Mouse (Mus musculus) hematopoietic stem cell, adult 5-6 weeks (primary cell): ENCODE measurements around the gene Lrrc63. TPM values are rescaled to one million over a fixed set of nuclear protein-coding genes. Genes with fewer than 3 reads are reported as not detected.
A peak's percentile ranks its signal among the peaks of the same experiment; 100 is the strongest.

ENCODE experiments used
- ATAC-seq, 2 experiments: fragments of 125-278 bp in 1 of 2; replicated peaks in 1 of 2; 2 replicates each; pipeline ENCODE4 v1.8.0; 2016 to 2017; ENCODE audit warnings: inconsistent platforms in 2 of 2, mild to moderate bottlenecking in 2 of 2, moderate number of reproducible peaks in 2 of 2, low read depth in 1 of 2, moderate TSS enrichment in 1 of 2; ENCODE audit not compliant: low FRiP score in 2 of 2, poor library complexity in 2 of 2, severe bottlenecking in 2 of 2, insufficient read depth in 1 of 2, low TSS enrichment in 1 of 2
- total RNA-seq: library from RNA; stranded (forward); fragments of 172-1452, 232-1000 nt; gene quantifications from 2 replicates; pipeline ENCODE4 v1.2.3, GENCODE M21; 2017

Gene Lrrc63
- total RNA-seq, 1 experiment from 2014 or later = not detected

DNA sequence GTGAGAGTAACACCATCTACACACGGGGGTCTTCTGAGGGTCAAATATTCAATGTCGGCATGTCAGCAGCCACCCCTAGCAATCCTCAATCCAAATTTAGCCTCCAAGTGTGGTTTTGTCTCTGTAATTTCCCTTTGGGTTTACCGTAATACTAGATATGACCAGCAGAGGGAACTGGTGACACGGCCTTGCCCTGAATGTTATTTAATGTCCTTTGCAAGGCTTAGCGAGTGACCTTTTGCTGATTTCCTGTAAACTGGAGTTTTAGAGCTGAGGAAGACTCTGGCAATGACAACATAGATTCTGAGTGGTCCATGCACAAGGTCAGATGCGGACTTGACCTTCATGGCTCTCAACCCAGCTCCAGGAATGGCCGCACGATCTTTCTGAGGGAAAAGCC is 70.1 kb downstream of the Lrrc63 start:
- peak; percentile 37 to 54; a peak in 1 of 4 replicates for ATAC-seq

DNA sequence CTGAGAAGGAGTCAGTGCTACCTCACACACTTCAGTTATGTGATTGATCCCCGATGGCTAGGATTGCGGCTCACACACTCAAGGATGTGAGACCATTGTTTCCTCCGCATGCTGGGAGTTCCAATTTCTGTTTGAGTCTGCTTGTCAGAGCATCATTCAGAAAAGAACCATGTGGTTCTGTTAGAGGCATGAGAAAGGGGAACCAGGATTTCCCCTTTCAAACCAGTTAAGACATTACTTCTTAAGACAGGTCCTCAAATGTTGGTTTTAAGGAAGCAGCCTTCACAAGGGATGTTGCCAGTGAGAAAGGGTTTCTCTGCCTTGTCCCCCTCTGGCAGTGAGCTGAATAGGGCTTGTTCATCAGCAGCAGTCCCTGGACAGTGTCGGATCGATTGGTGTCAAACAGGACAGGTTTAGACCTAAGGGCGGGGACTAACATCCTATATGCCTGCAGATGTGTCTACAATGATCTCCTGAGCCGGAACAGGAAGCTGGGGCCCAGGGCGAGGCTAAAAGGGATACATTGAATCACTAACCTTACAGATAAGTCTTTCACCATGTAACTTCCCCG is 73.7 kb downstream of the Lrrc63 start:
- ATAC-seq = peak; percentile 72 to 75

DNA sequence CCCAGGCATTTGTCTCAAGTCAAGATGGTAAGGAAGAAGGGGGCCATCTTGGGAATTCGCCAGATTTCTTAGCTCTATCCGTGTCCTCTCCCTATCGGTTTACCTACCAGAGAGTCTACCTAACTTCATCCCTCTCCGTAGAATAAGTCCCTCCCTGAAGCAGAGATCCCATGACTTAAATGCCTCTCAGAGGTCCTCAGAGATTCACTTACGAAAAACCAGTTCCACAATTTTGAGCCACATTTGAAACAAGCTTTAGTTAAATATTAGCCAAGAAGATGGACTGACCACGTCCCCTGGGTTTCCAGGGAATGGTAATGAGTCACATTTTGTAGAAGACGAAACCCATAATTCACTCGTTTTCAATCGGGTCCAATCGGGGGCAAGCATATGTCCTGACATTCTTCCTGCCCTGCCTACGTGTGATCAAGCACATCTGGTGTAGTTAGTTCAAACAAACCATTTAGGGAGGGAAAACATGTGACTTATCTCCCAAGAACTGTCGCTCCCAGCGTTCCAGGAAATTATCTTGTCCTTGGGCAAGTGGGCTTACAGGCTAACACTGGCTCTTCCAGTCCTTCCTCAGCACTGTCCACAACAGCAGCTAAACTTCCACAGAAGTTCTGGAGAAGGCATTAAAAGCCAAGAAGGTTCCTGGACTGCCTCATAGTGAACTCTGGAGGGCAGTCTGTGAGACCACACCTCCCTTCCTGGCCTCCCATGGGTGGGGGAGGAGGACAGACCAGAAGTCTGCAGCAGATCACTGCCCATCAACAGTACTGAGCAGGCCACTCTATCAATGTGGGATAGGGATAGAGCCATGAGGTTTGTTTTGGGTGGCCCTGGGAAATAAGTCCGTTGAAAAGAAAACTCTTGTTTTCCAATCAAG is 76.0 kb downstream of the Lrrc63 start:
- ATAC-seq = no peak

DNA sequence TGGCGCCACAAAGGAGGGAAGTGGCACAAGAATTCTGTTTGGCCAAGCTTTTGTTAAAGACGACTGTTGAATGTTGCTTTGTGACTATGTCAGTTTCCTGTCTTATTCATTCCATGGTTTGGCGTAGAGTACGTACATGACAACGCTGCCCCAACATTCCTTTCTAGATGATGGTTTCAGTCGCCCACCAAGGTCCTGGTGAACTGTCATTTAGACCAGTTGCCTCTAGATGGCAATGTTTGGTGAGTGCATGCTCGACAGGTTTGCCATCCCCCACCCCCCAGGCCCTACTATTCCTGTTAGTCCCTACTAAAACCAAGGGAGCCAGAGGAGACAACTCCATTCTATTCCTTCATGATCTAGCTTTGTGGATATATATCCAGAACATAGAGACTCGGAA is 78.2 kb downstream of the Lrrc63 start:
- no peak for ATAC-seq

DNA sequence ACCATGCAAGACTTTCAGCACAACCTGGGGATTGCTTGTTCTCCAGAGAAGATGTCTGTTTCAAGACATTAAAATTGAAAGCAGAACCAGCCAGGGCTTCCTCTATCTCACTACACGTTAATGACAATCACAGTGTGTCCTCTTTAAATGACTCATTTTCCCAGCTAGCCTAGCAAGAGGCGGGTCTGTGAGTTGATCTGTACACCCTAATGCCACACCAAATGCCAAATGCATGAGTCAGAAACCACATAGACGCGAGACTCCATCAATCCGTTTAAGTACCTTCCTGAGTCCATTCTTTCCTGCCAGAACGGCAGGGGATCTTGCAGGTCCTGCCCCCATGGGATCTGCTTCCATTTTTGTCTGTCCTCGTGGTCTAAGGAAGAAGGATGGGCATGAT is 85.5 kb downstream of the Lrrc63 start:
- no peak; a peak in 1 of 4 replicates for ATAC-seq

DNA sequence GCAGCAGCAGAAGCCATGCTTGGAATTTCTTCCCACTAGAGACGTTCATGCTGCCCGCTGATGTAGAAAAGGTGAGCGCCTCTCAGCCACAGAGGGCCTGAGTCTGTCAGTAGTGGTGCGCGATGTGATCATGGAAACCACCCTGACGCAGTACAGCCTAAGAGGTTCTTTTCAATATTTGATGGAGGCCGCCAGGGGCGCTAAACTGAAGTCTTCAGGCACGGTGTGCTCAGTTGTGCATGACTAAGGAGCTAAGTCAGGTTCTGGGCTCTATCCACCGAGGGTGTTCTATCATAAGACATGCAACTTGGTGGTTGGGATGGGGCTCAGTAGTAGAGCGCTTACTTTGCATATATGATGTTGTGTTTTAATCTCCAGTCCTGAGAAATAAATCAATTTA is 95.2 kb downstream of the Lrrc63 start:
- ATAC-seq = no peak

Other genes starting within 250 kb of the Lrrc63 start
- gene Lrch1, start 183.0 kb downstream of the Lrrc63 start, total RNA-seq = 21.4 and 23.4 TPM in 2 replicates
- gene Rubcnl, start 114.9 kb downstream of the Lrrc63 start, total RNA-seq = 5.2 and 7.2 TPM in 2 replicates
- gene Lcp1, start 220 bp upstream of the Lrrc63 start, total RNA-seq = 384 and 452 TPM in 2 replicates
- not detected in 2 replicates for gene Cpb2, start 111.4 kb upstream of the Lrrc63 start, total RNA-seq
- 28.5 and 30.0 TPM in 2 replicates for gene Zc3h13, start 153.5 kb upstream of the Lrrc63 start, total RNA-seq